Mouse (Mus musculus) CH12.LX (cell line): ENCODE measurements at regions not wholly inside any gene's neighbourhood (a gene's known extent, or its start where the extent isn't known, plus 50 kb on each side); places are given as distances from the start of the nearest gene placed in this dataset.

ENCODE experiments used
- DNase-seq: peaks from one replicate; pipeline ENCODE4 v3.0.0-alpha.2; 2013; ENCODE audit errors: extremely low read depth
- H3K27ac ChIP-seq: 2 replicates; pipeline ENCODE4 v1.5.1; 2012; ENCODE audit warnings: low read depth, mild to moderate bottlenecking, control low read depth, moderate library complexity; ENCODE audit not compliant: insufficient read depth
- H3K27me3 ChIP-seq: replicated peaks from 2 replicates; pipeline ENCODE3; 2012; ENCODE audit warnings: inconsistent platforms
- H3K36me3 ChIP-seq, 2 experiments: replicated peaks in 1 of 2; 2 replicates each; pipeline versions ENCODE3 to v1.6.1; 2012; ENCODE audit warnings: inconsistent platforms in 1 of 2, low read length in 1 of 2, mild to moderate bottlenecking in 1 of 2, mixed read lengths in 1 of 2, moderate library complexity in 1 of 2; ENCODE audit not compliant: control insufficient read depth in 1 of 2, insufficient read depth in 1 of 2
- H3K4me1 ChIP-seq, 2 experiments: 2 replicates each; pipeline ENCODE4 v1.6.1; 2012; ENCODE audit warnings: inconsistent platforms in 1 of 2, moderate library complexity in 1 of 2; ENCODE audit not compliant: insufficient read depth in 2 of 2, control insufficient read depth in 1 of 2
- H3K4me2 ChIP-seq: 2 replicates; pipeline ENCODE4 v1.6.1; 2012; ENCODE audit warnings: low read depth, mild to moderate bottlenecking, control low read depth; ENCODE audit not compliant: poor library complexity, insufficient read depth, severe bottlenecking
- H3K4me3 ChIP-seq, 3 experiments: fragments of 150-350 bp in 1 of 3; sonication (generic) in 1 of 3; replicated peaks in 1 of 3; 2 replicates each; pipeline versions ENCODE3 to v1.5.1; 2011 to 2012; ENCODE audit warnings: low read depth in 2 of 3, low read length in 2 of 3, mild to moderate bottlenecking in 2 of 3, moderate library complexity in 2 of 3, control low read depth in 1 of 3, improper control_type of control experiment in 1 of 3, inconsistent platforms in 1 of 3, mixed read lengths in 1 of 3; ENCODE audit not compliant: poor library complexity in 1 of 3
- H3K79me2 ChIP-seq: replicated peaks from 2 replicates; pipeline ENCODE4 v1.6.1; 2012; ENCODE audit warnings: mild to moderate bottlenecking, moderate library complexity; ENCODE audit not compliant: control insufficient read depth, poor library complexity, insufficient read depth, severe bottlenecking; ENCODE audit errors: extremely low read depth
- H3K9ac ChIP-seq: 2 replicates; pipeline ENCODE4 v1.6.1; 2012; ENCODE audit warnings: low read depth, mild to moderate bottlenecking, control low read depth, moderate library complexity; ENCODE audit not compliant: insufficient read depth
- H3K9me3 ChIP-seq: replicated peaks from 2 replicates; pipeline ENCODE3; 2012; ENCODE audit warnings: low read length, inconsistent platforms, mixed read lengths
- CHD1 ChIP-seq: IDR thresholded peaks from 2 replicates; pipeline ENCODE4 v1.6.1; 2012; ENCODE audit warnings: low read depth, low read length, improper control_type of control experiment, inconsistent platforms
- CHD2 ChIP-seq: IDR thresholded peaks from 2 replicates; pipeline ENCODE4 v1.6.1; 2011; ENCODE audit warnings: low read length, improper control_type of control experiment
- E2F4 ChIP-seq: IDR thresholded peaks from 2 replicates; pipeline ENCODE4 v1.6.1; 2011; ENCODE audit warnings: low read depth, low read length, improper control_type of control experiment; ENCODE audit not compliant: insufficient replicate concordance
- ELF1 ChIP-seq: IDR thresholded peaks from 2 replicates; pipeline ENCODE4 v1.6.1; 2014; ENCODE audit warnings: low read depth, mild to moderate bottlenecking, inconsistent platforms, low read length, improper control_type of control experiment
- JUND ChIP-seq: conservative IDR thresholded peaks from 2 replicates; pipeline ENCODE4 v1.6.1; 2011; ENCODE audit warnings: low read depth, low read length, improper control_type of control experiment
- KAT2A ChIP-seq: IDR thresholded peaks from 2 replicates; pipeline ENCODE4 v1.6.1; 2012; ENCODE audit warnings: low read length, improper control_type of control experiment, inconsistent platforms; ENCODE audit not compliant: insufficient replicate concordance
- MAFK ChIP-seq: IDR thresholded peaks from 2 replicates; pipeline ENCODE4 v1.6.1; 2011; ENCODE audit warnings: low read length, improper control_type of control experiment; ENCODE audit not compliant: insufficient replicate concordance
- MEF2A ChIP-seq: IDR thresholded peaks from 2 replicates; pipeline ENCODE4 v1.6.1; 2014; ENCODE audit warnings: low read depth, mild to moderate bottlenecking, inconsistent platforms, low read length, improper control_type of control experiment, borderline replicate concordance
- MYC ChIP-seq: IDR thresholded peaks from 2 replicates; pipeline ENCODE4 v1.6.1; 2011; ENCODE audit warnings: low read depth, mild to moderate bottlenecking, improper control_type of control experiment, low read length
- NELFE ChIP-seq: IDR thresholded peaks from 2 replicates; pipeline ENCODE4 v1.6.1; 2011; ENCODE audit warnings: low read depth, low read length, improper control_type of control experiment
- NRF1 ChIP-seq: IDR thresholded peaks from 2 replicates; pipeline ENCODE4 v1.6.1; 2014; ENCODE audit warnings: low read depth, mild to moderate bottlenecking, inconsistent platforms, low read length, improper control_type of control experiment, moderate library complexity
- PAX5 ChIP-seq: IDR thresholded peaks from 2 replicates; pipeline ENCODE4 v1.6.1; 2012; ENCODE audit warnings: low read length, inconsistent platforms, mixed read lengths
- POLR2A ChIP-seq: IDR thresholded peaks from 2 replicates; pipeline ENCODE4 v1.6.1; 2011; ENCODE audit warnings: low read depth, mild to moderate bottlenecking, improper control_type of control experiment, low read length
- POLR2AphosphoS2 ChIP-seq: IDR thresholded peaks from 2 replicates; pipeline ENCODE4 v1.6.1; 2011; ENCODE audit warnings: low read depth, low read length, improper control_type of control experiment
- RAD21 ChIP-seq: IDR thresholded peaks from 2 replicates; pipeline ENCODE4 v1.6.1; 2011; ENCODE audit warnings: low read depth, mild to moderate bottlenecking, low read length, improper control_type of control experiment, moderate library complexity
- RCOR1 ChIP-seq: conservative IDR thresholded peaks from 2 replicates; pipeline ENCODE4 v1.6.1; 2012; ENCODE audit warnings: low read depth, mild to moderate bottlenecking, inconsistent platforms, low read length, improper control_type of control experiment
- SIN3A ChIP-seq: IDR thresholded peaks from 2 replicates; pipeline ENCODE4 v1.6.1; 2012; ENCODE audit warnings: low read length, improper control_type of control experiment, inconsistent platforms
- TBP ChIP-seq: conservative IDR thresholded peaks from 2 replicates; pipeline ENCODE4 v1.6.1; 2011; ENCODE audit warnings: low read depth, low read length, improper control_type of control experiment
- TCF12 ChIP-seq: IDR thresholded peaks from 2 replicates; pipeline ENCODE4 v1.6.1; 2014; ENCODE audit warnings: low read depth, mild to moderate bottlenecking, inconsistent platforms, low read length, improper control_type of control experiment
- UBTF ChIP-seq: IDR thresholded peaks from 2 replicates; pipeline ENCODE4 v1.6.1; 2012; ENCODE audit warnings: low read depth, mild to moderate bottlenecking, inconsistent platforms, low read length, improper control_type of control experiment, moderate library complexity
- ZC3H11A ChIP-seq: IDR thresholded peaks from 2 replicates; pipeline ENCODE4 v1.6.1; 2012; ENCODE audit warnings: low read depth, mild to moderate bottlenecking, inconsistent platforms, low read length, improper control_type of control experiment
- ZKSCAN1 ChIP-seq: IDR thresholded peaks from 2 replicates; pipeline ENCODE4 v1.6.1; 2012; ENCODE audit warnings: low read depth, inconsistent platforms, low read length, improper control_type of control experiment, borderline replicate concordance
- dilution Hi-C: fragments of 300-500 bp; cut with MboI; formaldehyde crosslinking; loops from 2 replicates; pipeline ENCODE4 v1.14.3; 2020; ENCODE audit warnings: low sequenced_read_pairs; ENCODE audit not compliant: extremely low pct_unique_long_range_greater_than_20kb, extremely low pct_ligation_motif_present
- in situ Hi-C: fragments of 300-500 bp; cut with MboI; formaldehyde crosslinking; loops from 3 replicates; pipeline ENCODE4 v1.14.3; 2019; ENCODE audit warnings: low sequenced_read_pairs, low pct_ligation_motif_present, low pct_unique_long_range_greater_than_20kb, mixed read lengths

DNA sequence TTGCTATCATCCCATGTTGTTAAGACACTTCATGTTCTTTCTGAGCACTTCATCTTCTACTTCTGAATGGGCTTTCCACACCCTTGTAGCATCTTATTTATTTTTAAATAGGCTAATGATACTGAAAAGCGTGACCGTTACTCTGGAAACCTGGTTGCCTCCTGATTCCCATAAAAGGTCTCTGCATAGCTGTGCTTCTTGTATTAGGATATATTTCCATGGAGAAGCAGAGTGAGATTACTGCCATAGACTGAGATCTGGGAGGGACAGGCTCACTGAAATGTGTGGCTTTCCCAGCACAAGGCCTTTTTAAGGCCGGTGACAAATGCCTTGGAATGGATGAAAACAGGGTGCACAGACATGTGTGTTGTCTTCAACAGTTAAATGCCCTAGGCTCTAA lies 1100.0 kb downstream of the Sorcs3 start:
- DNase-seq: no peak
- no peak overlapping the region for H3K9ac ChIP-seq
- H3K79me2 ChIP-seq: no peaks in the 10 kb centered on the region
- no peaks in the 10 kb centered on the region for H3K4me1 ChIP-seq
- no peak overlapping the region for H3K27ac ChIP-seq
- TF ChIP-seq E2F4 (no peak), TCF12 (no peak), SIN3A (no peak), MYC (no peak), JUND (no peak), ZC3H11A (no peak), NRF1 (no peak), ELF1 (no peak), TBP (no peak), CHD1 (no peak), MEF2A (no peak), POLR2AphosphoS2 (no peak), UBTF (no peak), ZKSCAN1 (no peak), RCOR1 (no peak), CHD2 (no peak), RAD21 (no peak), NELFE (no peak), PAX5 (no peak), POLR2A (no peak)
- no peak overlapping the region for H3K4me2 ChIP-seq
- in situ Hi-C loops: no loop called here
- dilution Hi-C loops: no loop called here
- H3K9me3 ChIP-seq: peaks cover 30% of the 10 kb centered on the region
- H3K4me3 ChIP-seq: no peak overlapping the region
- no peaks in the 10 kb centered on the region for H3K27me3 ChIP-seq
- no peaks in the 10 kb centered on the region for H3K36me3 ChIP-seq

DNA sequence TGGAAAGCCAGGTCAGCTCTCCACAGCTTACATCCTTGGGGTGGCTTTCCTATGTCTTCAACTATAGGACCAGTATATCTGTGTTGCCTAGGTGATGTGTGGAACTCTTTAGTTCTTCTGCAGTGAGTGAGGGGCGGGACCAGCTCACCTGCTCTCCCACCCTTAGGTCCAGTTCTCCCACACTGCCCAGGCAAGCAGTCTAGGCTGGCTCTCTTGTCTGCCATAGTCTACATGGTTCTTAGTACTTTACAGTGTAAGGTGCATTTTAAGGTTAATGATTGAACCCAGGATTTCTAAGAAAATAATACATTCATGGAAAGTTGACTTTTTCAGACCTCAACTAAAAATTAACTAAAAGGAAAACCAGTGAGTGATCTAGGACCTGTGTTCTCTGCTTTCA lies 1108.4 kb downstream of the Sorcs3 start:
- in situ Hi-C loops (no loop called here), dilution Hi-C loops (no loop called here)
- H3K79me2 ChIP-seq: no peaks in the 10 kb centered on the region

More for the DNA sequence above, 1108.4 kb downstream of the Sorcs3 start:
- no peak overlapping the region for H3K27ac ChIP-seq
- H3K27me3 ChIP-seq: no peaks in the 10 kb centered on the region
- no peak overlapping the region for H3K9ac ChIP-seq
- H3K36me3 ChIP-seq: no peaks in the 10 kb centered on the region
- H3K9me3 ChIP-seq: peaks cover 41% of the 10 kb centered on the region
- TF ChIP-seq KAT2A (no peak), MAFK (no peak), POLR2AphosphoS2 (no peak)
- no peaks in the 10 kb centered on the region for H3K4me1 ChIP-seq
- H3K4me3 ChIP-seq: no peak overlapping the region
- no peak for DNase-seq
- no peak overlapping the region for H3K4me2 ChIP-seq
